In genomic region chr1:105746858-105747596, GRCm38 (mm10) we compare ENCODE assay signal across 22 mouse cellular contexts. TPM values are rescaled to one million over a fixed set of nuclear protein-coding genes. Genes with fewer than 3 reads are reported as not detected.
DNase-seq lines count a peak whose midpoint lies in the region; ATAC-seq and TF ChIP-seq lines count a peak whose summit lies in the region.
"Had no signal": no experiment of that assay in that cellular context is flagged by ENCODE, and none has a peak within 500 bp of the region (broad histone marks: within the 10 kb centered on the region; RNA-seq: fewer than 3 reads in every experiment).

No protein-coding gene starts in this region.

- 0 out of 2 replicates have a peak, but pooled peaks cover 3% of the 10 kb centered on the region for H3K4me1 ChIP-seq in kidney, postnatal 0 days (replicated peaks; ENCODE audit: insufficient read depth, low read length)
- H3K4me1 ChIP-seq: embryonic facial prominence, embryonic 10.5 days; forebrain, embryonic 13.5 days; heart, embryonic 15.5 days had no signal

- H3K36me3 ChIP-seq in kidney, postnatal 0 days (ENCODE audit: insufficient read depth, low read length) = peaks cover 7% of the 10 kb centered on the region; the same call in 1 of the 2 replicates

- in situ Hi-C loops in Patski (cut with MboI; ENCODE audit: low pct_unique_long_range_greater_than_20kb) = loop anchor here (25.0 kb wide), 1 partner anchor 290 kb away; no protein-coding TSS in a partner anchor

- peak overlapping the region; percentile 19; the same call in 1 of the 2 replicates for H3K27ac ChIP-seq in kidney, postnatal 0 days
- H3K27ac ChIP-seq: embryonic facial prominence, embryonic 10.5 days; forebrain, embryonic 13.5 days; heart, embryonic 15.5 days; hindbrain, embryonic 14.5 days had no signal

- DNase-seq in kidney, postnatal 0 days (ENCODE audit: low spot score) = peak; percentile 4
- DNase-seq in kidney, postnatal 10 days = no peak
- no peak for DNase-seq in Patski (ENCODE audit: low read depth, low spot score)
- DNase-seq in gastrocnemius, adult 8-10 months (ENCODE audit: low spot score in 2 of 2) = no peak
- DNase-seq in gastrocnemius, postnatal 10 days = no peak
- DNase-seq: adrenal gland, adult 2 months; adrenal gland, postnatal 25 days; cerebellum, adult 11-12 months; cerebellum, adult 9-10 months; cerebellum, postnatal 25 days; forebrain, postnatal 0 days; gastrocnemius, postnatal 36 days; heart, adult 18-20 months; heart, postnatal 14 days had no signal

- 60% methylated on average over 5 of the region's 5 CpGs for WGBS in kidney, postnatal 0 days

- no peak overlapping the region for H3K9ac ChIP-seq in kidney, postnatal 0 days (ENCODE audit: low read depth, low read length)
- H3K9ac ChIP-seq: forebrain, embryonic 13.5 days; forebrain, postnatal 0 days; heart, embryonic 15.5 days; hindbrain, embryonic 14.5 days had no signal

- CTCF ChIA-PET in Patski (lab: Charles Lee) = interaction anchor here (1.0 to 1.8 kb wide), 5 partner anchors 8 to 289 kb away, joined by 3 to 4 read pairs (median 3); no protein-coding TSS in a partner anchor

- POLR2A ChIA-PET in Patski (lab: Charles Lee) = no interaction called here

- no peak for TF ChIP-seq CTCF in kidney, postnatal 0 days (IDR thresholded peaks at IDR 0.05; ENCODE audit: low read depth)
- no peak for TF ChIP-seq CTCF in Patski (IDR thresholded peaks at IDR 0.05)

- no peaks in the 10 kb centered on the region for H3K27me3 ChIP-seq in kidney, postnatal 0 days (ENCODE audit: insufficient read depth, low read length)
- H3K27me3 ChIP-seq in Patski = no peaks in the 10 kb centered on the region
- H3K27me3 ChIP-seq: forebrain, embryonic 13.5 days; heart, embryonic 15.5 days had no signal

- H3K4me2 ChIP-seq in kidney, postnatal 0 days (ENCODE audit: low read length) = no peak overlapping the region
- H3K4me2 ChIP-seq: forebrain, embryonic 13.5 days; heart, embryonic 11.5 days; heart, embryonic 15.5 days; hindbrain, embryonic 14.5 days had no signal

- H3K9me3 ChIP-seq in kidney, postnatal 0 days (replicated peaks; ENCODE audit: low read length) = no peaks in the 10 kb centered on the region
- H3K9me3 ChIP-seq: embryonic facial prominence, embryonic 10.5 days; forebrain, embryonic 13.5 days; heart, embryonic 15.5 days had no signal

- ATAC-seq in kidney, postnatal 0 days (replicated peaks; ENCODE audit: low FRiP score, low read depth) = 0 out of 2 replicates have a peak, but pooled peaks have one; percentile 52
- ATAC-seq in Patski = peak; percentile 76
- peak; percentile 29; the same call in 1 of the 2 replicates for ATAC-seq in common myeloid progenitor, adult 5-6 weeks (replicated peaks; ENCODE audit: low read depth, poor library complexity, severe bottlenecking)
- ATAC-seq in megakaryocyte progenitor cell, adult 5-6 weeks (replicated peaks; ENCODE audit: poor library complexity) = peak; percentile 59; the same call in 1 of the 2 replicates
- ATAC-seq in activated CD4-positive, CD25-positive, alpha-beta regulatory T cell, adult 4 months = no peak
- ATAC-seq: forebrain, embryonic 13.5 days; forebrain, postnatal 0 days had no signal

- H3K4me3 ChIP-seq in kidney, postnatal 0 days (replicated peaks; ENCODE audit: low read depth, low read length) = no peak overlapping the region
- H3K4me3 ChIP-seq: embryonic facial prominence, embryonic 10.5 days; forebrain, embryonic 13.5 days; heart, embryonic 15.5 days had no signal

RNA-seq across cellular contexts. Expression of gene Tnfrsf11a, which starts 33.5 kb away (rescaled TPM):
- polyA plus RNA-seq in kidney, postnatal 0 days (2015; fragmentation: Nextera tagmentation; extraction: Ambion mirVana) = 2.4 and 2.7 TPM in 2 replicates
- 0.01 TPM for polyA plus RNA-seq in Patski (2021)
- total RNA-seq in common myeloid progenitor, adult 5-6 weeks (2017) = 0.32 TPM in 1 of 2 replicates, not detected in the other
- total RNA-seq in megakaryocyte progenitor cell, adult 5-6 weeks (2015) = 0.22 and 0.64 TPM in 2 replicates
- total RNA-seq in megakaryocyte progenitor cell, adult 5-6 weeks (2017) = 0.98 TPM in 1 of 2 replicates, not detected in the other
- total RNA-seq in gastrocnemius, adult 8-10 months (2022) = under 1 TPM; 0.44 to 0.65 (median 0.49) TPM
- polyA plus RNA-seq in activated CD4-positive, CD25-positive, alpha-beta regulatory T cell, adult 4 months (2017; shearing (Covaris generic)) = under 1 TPM in 1 of 2 experiments, not detected in 1; 0.08 TPM
- 1 to 10 TPM; 1.3 to 2.3 TPM for total RNA-seq in gastrocnemius, postnatal 10 days (2021)
